Comparison of ENCODE assay signal across 16 mouse cellular contexts in the genomic region with DNA sequence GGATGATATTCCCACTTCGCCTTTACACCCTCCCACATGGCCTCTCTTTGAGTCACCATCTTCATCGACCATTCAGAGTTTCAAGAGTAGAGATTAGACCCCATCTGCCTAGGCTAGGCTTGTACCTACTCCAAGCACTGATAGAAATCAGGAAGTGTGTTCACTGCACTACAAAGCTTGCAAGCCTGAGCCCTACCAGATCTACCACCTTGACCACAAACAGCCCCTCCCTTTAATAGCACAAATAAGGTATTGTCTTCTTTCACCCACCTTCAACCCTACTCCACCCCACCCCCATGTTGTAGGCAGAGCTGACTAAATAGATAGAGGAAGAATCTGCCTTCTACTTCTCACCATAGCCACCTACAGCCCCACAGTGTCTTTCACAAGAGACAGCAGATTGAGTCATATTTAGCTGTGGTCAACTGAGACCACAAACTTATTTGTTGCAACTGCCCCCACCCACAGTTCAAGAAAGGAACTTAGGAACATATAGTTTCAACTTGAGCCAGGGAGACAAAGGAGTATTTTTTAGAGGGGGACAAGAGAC. TPM values are rescaled to one million over a fixed set of nuclear protein-coding genes. Genes with fewer than 3 reads are reported as not detected.
DNase-seq lines count a peak whose midpoint lies in the region; ATAC-seq lines count a peak whose summit lies in the region.
"Had no signal": no experiment of that assay in that cellular context is flagged by ENCODE, and none has a peak within 500 bp of the region (broad histone marks: within the 10 kb centered on the region; RNA-seq: fewer than 3 reads in every experiment).

No protein-coding gene starts in this region.

- H3K9ac ChIP-seq in forebrain, embryonic 14.5 days (ENCODE audit: low read length): no peak overlapping the region
- H3K9ac ChIP-seq in midbrain, embryonic 15.5 days: no peak overlapping the region
- H3K9ac ChIP-seq: forebrain, embryonic 13.5 days; neural tube, embryonic 15.5 days had no signal

- intact Hi-C loops in heart, postnatal 36 days (cut with DNase I): no loop called here

- H3K36me3 ChIP-seq in megakaryocyte, embryonic 14.5 days (replicated peaks; ENCODE audit: low read length): no peaks in the 10 kb centered on the region
- no peaks in the 10 kb centered on the region for H3K36me3 ChIP-seq in forebrain, embryonic 14.5 days (ENCODE audit: control insufficient read depth, insufficient read depth, low read length)
- no peaks in the 10 kb centered on the region for H3K36me3 ChIP-seq in midbrain, embryonic 15.5 days (replicated peaks)
- H3K36me3 ChIP-seq: neural tube, embryonic 15.5 days had no signal

- peak overlapping the region; percentile 15 for H3K4me3 ChIP-seq in megakaryocyte, embryonic 14.5 days (replicated peaks)
- H3K4me3 ChIP-seq in forebrain, embryonic 14.5 days (ENCODE audit: low read depth, low read length): no peak overlapping the region
- no peak overlapping the region for H3K4me3 ChIP-seq in midbrain, embryonic 15.5 days
- H3K4me3 ChIP-seq: forebrain, embryonic 13.5 days; neural tube, embryonic 15.5 days had no signal

- WGBS in forebrain, embryonic 14.5 days: 69% methylated on average over 2 of the region's 2 CpGs
- WGBS in midbrain, embryonic 15.5 days: 76% methylated on average over 2 of the region's 2 CpGs

- H3K9me3 ChIP-seq in megakaryocyte, embryonic 14.5 days: no peaks in the 10 kb centered on the region
- H3K9me3 ChIP-seq in forebrain, embryonic 14.5 days (replicated peaks; ENCODE audit: control insufficient read depth, low read length): no peaks in the 10 kb centered on the region
- no peaks in the 10 kb centered on the region for H3K9me3 ChIP-seq in midbrain, embryonic 15.5 days
- H3K9me3 ChIP-seq: forebrain, embryonic 13.5 days; neural tube, embryonic 15.5 days had no signal

- no peak overlapping the region for H3K27ac ChIP-seq in forebrain, embryonic 14.5 days (ENCODE audit: low read depth, low read length)
- H3K27ac ChIP-seq in midbrain, embryonic 15.5 days: no peak overlapping the region
- H3K27ac ChIP-seq: forebrain, embryonic 13.5 days; neural tube, embryonic 15.5 days had no signal

- ATAC-seq in forebrain, embryonic 14.5 days: no peak
- no peak for ATAC-seq in midbrain, embryonic 15.5 days (replicated peaks)
- ATAC-seq: forebrain, embryonic 13.5 days; intestine, postnatal 0 days had no signal

- peak; percentile 28 to 33 for DNase-seq in heart, adult 9 months (ENCODE audit: low spot score in 2 of 2)
- DNase-seq in heart, postnatal 36 days: no peak
- peak; percentile 63 for DNase-seq in A20 (ENCODE audit: low read depth, low spot score)
- DNase-seq in c-Kit-positive CD71-negative TER-119-negative erythroid progenitor cells, embryonic 14.5 days (ENCODE audit: low read depth): peak; percentile 46
- DNase-seq in forebrain, embryonic 14.5 days (ENCODE audit: low spot score): no peak
- no peak for DNase-seq in kidney, postnatal 14 days
- DNase-seq: gastrocnemius, postnatal 14 days; heart, postnatal 10 days; right cerebral cortex, postnatal 4 days; thymus, adult 18-20 months had no signal

- H3K27me3 ChIP-seq in megakaryocyte, embryonic 14.5 days (replicated peaks): no peaks in the 10 kb centered on the region
- H3K27me3 ChIP-seq in forebrain, embryonic 14.5 days (replicated peaks; ENCODE audit: control insufficient read depth, insufficient read depth, low read length): no peaks in the 10 kb centered on the region
- no peaks in the 10 kb centered on the region for H3K27me3 ChIP-seq in midbrain, embryonic 15.5 days (replicated peaks)
- H3K27me3 ChIP-seq: forebrain, embryonic 13.5 days; neural tube, embryonic 15.5 days had no signal

- H3K4me2 ChIP-seq in forebrain, embryonic 14.5 days (ENCODE audit: low read length): no peak overlapping the region
- H3K4me2 ChIP-seq in midbrain, embryonic 15.5 days: no peak overlapping the region
- H3K4me2 ChIP-seq: forebrain, embryonic 13.5 days; midbrain, embryonic 11.5 days; neural tube, embryonic 15.5 days had no signal

- peaks cover 59% of the 10 kb centered on the region for H3K4me1 ChIP-seq in megakaryocyte, embryonic 14.5 days
- no peaks in the 10 kb centered on the region for H3K4me1 ChIP-seq in forebrain, embryonic 14.5 days (ENCODE audit: control insufficient read depth, insufficient read depth, low read length)
- no peaks in the 10 kb centered on the region for H3K4me1 ChIP-seq in midbrain, embryonic 15.5 days
- H3K4me1 ChIP-seq: forebrain, embryonic 13.5 days; neural tube, embryonic 15.5 days had no signal

RNA-seq across cellular contexts. Expression of gene Myo1f, which starts 8.1 kb away (rescaled TPM):
- total RNA-seq in heart, postnatal 36 days (2021): 1 to 10 TPM; 2.2 to 2.8 TPM
- polyA plus RNA-seq in megakaryocyte, embryonic 14.5 days (2012; ENCODE audit: insufficient read depth, low replicate concordance): 5.5 and 19.9 TPM in 2 replicates
- 1.3 and 2.2 TPM in 2 replicates for polyA plus RNA-seq in forebrain, embryonic 14.5 days (2014; fragmentation: Nextera tagmentation; extraction: Ambion mirVana)
- polyA plus RNA-seq in midbrain, embryonic 15.5 days (2015; fragmentation: Nextera tagmentation; extraction: Ambion mirVana): 1.5 and 1.9 TPM in 2 replicates

RNA-seq across cellular contexts. Expression of gene Adamts10, which starts 39.6 kb away (rescaled TPM):
- 10 to 100 TPM; 18.3 to 19.7 TPM for total RNA-seq in heart, postnatal 36 days (2021)
- 11.6 and 15.5 TPM in 2 replicates for polyA plus RNA-seq in megakaryocyte, embryonic 14.5 days (2012; ENCODE audit: insufficient read depth, low replicate concordance)
- polyA plus RNA-seq in forebrain, embryonic 14.5 days (2014; fragmentation: Nextera tagmentation; extraction: Ambion mirVana): 20.6 and 28.0 TPM in 2 replicates
- polyA plus RNA-seq in midbrain, embryonic 15.5 days (2015; fragmentation: Nextera tagmentation; extraction: Ambion mirVana): 67.7 and 69.7 TPM in 2 replicates

Comparison
In these comparisons a context has a peak if more than half of its experiments do, and no peak if none do; other contexts are left out.
1. DNase-seq: peak in heart, adult 9 months (2 of 2), A20 (single experiment) and c-Kit-positive CD71-negative TER-119-negative erythroid progenitor cells, embryonic 14.5 days (single experiment); none in heart, postnatal 36 days (0 of 2), forebrain, embryonic 14.5 days (single experiment) and kidney, postnatal 14 days (single experiment).